Mouse (Mus musculus) Muller cell, postnatal 12 days (primary cell): ENCODE measurements around the gene Grid1.

Source experiments
- DNase-seq: peaks from one replicate; pipeline ENCODE4 v3.0.0-alpha.2; 2015; ENCODE audit errors: inconsistent ontology term

Gene Grid1

GRCm38 (mm10) chr14:35198899-35199298 is 379.0 kb downstream of the Grid1 start:
- no peak for DNase-seq

DNA sequence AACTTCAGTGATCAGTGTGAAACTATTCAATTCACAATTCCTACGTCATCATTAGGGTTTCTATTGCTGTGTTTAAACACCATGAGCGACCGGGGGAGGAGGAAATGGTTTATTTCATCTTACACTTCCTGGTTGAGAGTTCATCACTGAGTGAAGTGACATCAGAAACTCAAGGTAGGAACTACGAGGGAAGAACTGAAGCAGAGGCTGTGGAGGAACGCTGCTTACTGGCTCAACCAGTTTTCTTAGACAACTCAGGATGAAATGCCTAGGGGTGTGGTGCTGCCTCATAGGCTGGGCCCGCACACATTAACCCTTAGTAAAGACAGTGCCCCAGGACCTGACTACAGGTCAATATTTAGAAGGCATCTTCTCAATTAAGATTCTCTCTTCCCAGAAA is 389.5 kb downstream of the Grid1 start:
- no peak for DNase-seq

DNA sequence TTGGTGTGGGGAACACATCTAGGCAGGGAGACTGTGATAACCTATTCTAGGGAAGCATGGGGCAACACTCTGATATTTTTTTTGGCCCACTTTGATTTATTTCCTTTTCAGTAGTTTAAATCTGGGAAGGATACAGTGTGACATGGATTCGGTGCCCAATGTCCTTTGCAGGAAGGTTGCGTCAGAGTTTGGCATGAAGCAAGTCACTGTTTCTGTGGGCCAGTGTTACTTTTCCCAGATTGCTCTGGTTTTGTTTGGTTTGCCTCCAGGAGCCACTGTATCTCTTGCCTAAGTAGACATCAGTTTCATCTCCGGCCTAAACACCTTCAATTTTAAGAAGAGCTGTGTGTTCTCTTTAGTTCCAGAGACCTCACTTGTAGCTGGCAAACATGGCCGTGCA is 399.1 kb downstream of the Grid1 start:
- no peak for DNase-seq

GRCm38 (mm10) chr14:35222196-35222595 is 402.3 kb downstream of the Grid1 start:
- no peak for DNase-seq

GRCm38 (mm10) chr14:35227581-35227980 is 407.7 kb downstream of the Grid1 start:
- DNase-seq, result no peak

- no peak for DNase-seq
Observed at GRCm38 (mm10) chr14:35231384-35231783, 411.5 kb downstream of the Grid1 start.

DNA sequence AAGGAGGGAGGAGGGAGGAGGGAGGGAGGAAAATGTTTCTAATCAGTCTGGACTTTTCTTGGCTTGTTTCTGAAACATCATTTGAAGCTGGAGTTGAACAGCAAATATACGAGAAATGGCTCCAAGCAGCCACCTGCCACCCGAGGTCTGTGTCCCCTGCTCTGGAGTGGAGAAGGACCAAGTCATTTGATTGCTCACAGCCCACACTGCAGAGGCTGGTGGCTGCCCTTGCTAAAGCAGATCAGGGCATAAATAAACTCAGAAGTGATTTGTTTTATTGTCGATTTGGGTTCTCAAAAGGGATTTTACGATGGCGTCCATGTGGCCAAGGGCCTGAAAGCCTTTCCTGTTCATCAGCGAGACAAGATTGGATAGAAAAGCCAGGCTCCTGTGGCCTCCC is 423.0 kb downstream of the Grid1 start:
- no peak for DNase-seq

DNA sequence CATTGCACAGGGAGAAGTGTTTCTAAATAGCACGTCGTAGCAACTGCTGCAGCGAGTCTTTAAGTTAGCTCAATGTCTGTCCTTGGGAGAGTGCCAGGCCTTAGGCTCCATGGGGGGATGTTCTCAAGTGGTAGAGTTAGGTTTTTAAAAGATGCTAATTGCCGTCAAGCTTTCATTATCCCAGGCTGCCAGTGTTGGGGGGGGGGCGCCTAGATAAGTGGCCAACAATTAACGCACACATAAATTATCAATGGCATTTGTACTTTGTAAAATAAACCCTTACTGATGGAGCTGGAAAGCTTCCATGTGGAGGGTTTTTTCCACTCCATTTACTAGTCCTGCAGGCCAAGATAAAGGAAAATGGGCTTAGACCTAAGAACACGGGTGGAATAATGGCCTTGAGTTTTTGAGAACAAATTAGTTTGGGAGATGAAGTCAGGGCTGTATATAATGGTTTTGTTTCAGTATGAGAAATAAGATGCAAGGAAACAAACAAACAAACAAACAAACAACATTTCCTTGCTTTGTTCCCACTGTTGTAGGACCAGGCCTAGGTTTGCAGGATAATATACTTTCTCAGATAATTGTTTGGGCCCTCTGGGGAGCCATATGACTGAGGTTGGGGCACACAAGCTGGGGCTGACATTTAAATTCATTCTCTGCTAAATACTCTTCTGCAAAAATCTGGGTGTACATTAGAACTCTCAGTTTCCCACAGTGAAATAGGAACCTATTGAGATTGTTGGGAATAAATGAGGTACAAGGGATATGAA is 425.1 kb downstream of the Grid1 start:
- DNase-seq, result no peak

DNA sequence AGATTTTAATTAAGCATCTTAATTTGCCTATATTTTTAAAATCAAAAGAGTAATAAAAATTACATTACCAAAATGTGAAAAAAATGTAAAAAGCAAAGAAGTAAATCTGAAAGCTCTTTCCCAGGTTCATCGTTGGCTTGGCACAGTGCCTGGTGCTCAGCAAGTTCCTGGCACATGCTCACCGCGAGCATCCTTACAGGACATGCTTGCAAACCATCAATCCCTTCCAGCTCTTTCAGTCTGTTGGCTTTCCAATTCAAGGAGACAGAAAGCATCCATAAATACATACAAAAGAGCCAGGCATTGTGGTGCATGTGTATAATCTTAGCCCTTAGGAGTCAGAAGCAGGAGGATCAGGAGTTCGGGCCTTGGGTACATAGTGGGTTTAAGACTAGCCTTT is 430.5 kb downstream of the Grid1 start:
- no peak for DNase-seq

GRCm38 (mm10) chr14:35254477-35254876 is 434.6 kb downstream of the Grid1 start:
- no peak for DNase-seq

DNA sequence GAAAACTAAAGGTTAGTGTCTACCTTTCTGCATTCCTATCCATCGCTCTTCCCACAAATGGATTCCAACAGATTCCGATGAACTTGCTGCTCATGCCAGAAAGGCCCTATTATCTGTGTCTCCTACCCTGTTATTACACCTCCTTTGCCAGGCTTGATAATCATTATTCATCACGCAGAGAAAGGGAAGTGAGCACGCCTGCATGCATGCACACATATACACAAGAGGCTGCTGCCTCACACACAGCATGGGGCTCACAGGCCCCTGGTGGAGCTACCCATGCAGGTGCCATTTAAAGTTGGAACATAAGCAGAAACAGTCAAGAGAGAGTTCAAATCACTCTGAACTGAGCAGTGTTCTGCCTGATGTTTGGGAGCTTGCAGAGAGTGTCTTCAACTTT is 450.4 kb downstream of the Grid1 start:
- no peak for DNase-seq

DNA sequence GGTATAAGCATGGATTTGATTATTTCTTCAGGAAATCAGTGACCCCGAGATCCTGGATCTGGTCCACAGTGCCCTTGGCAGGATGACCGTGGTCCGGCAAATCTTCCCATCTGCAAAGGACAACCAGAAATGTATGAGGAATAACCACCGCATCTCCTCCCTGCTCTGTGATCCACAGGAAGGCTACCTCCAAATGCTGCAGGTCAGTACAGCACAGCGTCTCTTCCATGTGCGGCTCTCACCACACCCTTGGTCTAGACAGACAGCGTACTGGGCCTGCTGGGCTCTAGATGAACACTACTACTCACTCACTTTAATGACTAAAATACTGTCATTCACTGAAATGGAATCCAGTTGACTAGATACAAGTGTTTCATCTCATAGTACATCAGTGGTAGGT is 489.3 kb downstream of the Grid1 start:
- no peak for DNase-seq

DNA sequence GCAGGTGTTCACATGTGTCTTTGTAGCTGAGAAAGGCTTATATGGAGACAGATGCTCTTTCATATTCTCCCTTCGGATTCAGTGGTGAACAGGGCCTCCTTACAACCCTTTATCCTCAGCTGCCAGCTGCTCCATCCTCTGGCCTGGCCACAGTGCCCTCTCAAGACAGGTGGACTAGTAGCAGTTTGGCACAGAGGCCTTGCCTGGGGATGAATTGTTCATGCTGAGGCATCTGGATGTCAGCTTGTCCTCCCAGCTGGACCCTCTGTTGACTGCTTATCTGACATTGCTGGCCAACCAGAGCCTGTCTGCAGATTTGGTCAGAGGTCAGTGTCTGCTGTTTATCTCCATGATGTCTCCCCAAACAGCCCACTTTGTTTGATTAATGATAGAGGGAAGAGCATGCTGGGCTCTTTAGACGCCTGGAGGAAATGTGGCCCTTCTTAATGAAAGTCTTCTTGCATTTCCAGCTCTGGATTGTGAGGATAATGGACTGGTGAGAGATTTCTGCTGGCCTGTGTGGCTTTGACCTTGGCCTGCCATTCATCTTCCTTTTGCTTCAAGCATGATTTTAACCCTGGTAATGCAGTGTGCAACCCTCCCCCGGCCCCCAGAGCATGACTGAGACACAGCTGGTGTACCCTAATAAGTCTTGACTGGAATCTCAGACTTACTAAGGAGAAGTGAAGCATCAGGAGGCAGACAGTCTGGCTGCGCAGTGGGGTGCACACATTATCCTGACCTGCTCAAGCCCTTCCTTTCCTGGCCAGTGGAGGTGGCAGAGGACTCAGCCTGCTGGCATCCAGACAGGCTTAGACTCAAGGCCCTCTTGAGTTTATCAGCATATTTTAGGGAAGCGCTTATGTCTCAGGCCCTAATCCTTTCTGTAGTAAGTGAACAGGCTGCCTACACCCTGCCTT is 493.7 kb downstream of the Grid1 start:
- DNase-seq, result peak; percentile 20

DNA sequence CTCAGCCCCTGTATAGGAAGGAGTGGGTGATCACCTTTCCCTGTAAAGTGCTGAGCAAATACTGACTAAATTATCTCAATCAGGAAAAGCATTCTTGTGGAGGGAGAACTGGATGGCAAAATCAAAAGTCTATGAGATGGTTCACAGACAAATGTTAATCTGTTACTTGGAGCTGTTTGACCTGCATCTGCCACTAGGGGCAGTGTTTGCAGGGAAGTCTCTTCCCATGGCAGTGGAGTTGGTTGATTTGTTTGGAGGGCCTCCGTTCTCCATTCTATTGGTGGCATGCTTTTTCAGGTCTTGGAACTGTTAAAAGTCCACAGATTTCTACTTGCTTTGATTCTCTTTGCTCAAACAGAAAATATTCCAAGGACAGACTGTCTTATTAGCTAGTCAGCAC is 506.4 kb downstream of the Grid1 start:
- DNase-seq, result no peak

GRCm38 (mm10) chr14:35336561-35336960 is 516.7 kb downstream of the Grid1 start:
- no peak for DNase-seq

DNA sequence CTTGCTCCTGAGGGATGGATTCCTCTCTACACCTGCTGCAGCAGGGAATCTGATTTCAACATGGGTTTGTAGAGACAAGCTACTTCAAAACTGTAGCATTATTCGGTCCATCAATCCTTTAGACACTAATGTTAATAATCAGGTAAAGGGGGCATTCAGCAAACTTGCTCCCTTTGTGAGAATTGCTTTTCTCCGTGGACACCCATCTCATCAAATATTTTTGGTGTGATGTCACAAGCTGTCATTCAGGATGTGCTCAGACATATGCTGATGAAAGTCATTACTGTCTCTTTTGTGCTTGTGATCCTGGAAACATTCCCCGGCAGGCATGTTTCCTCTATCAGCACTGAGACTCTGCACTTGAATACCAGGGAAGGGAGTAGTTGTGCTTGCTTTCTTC is 536.1 kb downstream of the Grid1 start:
- peak; percentile 69 for DNase-seq

GRCm38 (mm10) chr14:35356480-35357085 is 536.7 kb downstream of the Grid1 start:
- no peak for DNase-seq

GRCm38 (mm10) chr14:35358136-35358821 is 538.4 kb downstream of the Grid1 start:
- peak; percentile 59 for DNase-seq

DNA sequence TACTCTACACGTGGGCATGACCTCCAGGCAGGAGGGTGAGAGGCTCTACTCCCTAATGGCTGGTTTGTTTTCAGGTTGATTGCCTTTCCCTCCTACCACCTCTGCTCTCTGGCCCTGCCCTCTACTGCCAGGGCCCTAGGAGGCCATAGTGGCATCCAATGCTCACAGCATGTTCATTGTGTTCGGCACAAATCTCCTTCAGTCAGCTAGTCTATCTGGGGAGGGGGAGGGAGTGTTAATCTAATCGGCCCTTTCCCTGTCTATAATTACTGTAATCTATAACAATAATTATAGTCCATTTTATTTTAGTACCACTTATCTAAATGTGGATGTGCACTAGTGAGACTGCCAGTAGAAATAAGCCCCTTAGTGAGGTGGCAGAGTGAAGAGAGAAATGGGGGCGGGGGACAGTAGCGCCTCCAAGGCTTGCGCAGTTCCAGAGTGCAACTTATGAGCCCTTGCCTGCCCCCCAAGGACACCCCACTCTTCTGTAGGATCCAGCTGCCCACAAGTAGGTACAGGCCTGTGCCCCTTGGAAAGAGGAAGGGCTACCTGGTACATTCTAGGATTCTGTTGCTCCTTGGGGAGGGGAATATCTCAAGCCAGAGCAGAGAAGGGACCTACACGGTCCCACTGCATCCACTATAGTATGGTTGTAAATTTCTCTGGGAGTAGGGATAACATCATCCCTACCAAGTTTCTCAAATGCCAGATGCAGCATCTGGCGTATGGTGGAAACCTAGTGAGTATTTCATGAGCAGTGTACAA is 545.5 kb downstream of the Grid1 start:
- no peak for DNase-seq

- no peak for DNase-seq
Observed at GRCm38 (mm10) chr14:35374374-35374773, 554.5 kb downstream of the Grid1 start.

DNA sequence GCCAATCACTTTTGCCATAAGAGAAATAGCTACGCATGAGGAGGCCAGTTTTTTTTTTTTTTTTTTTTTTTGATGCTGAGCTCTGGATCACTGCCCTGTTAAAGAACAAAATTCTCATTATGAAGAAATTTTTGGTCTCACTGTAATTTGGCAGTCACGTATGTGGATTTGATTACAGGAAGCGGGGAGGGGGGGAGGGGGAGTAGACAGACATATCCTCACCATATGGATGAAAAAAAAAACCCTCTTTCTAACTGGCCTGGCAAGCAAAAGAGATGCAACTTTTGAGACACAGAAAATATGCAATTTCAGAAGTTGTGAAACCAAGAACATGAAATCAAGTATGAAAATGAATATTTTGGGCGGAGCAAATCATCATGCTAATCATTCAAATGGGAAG is 573.7 kb downstream of the Grid1 start:
- no peak for DNase-seq
